Mouse (Mus musculus) kidney, postnatal 36 days (tissue): ENCODE results near the gene Ndufb2.

ENCODE experiments used
- DNase-seq, 2 experiments: peaks; one replicate each; pipeline ENCODE4 v3.0.0; 2021 to 2022; ENCODE audit warnings: mixed read lengths in 2 of 2

The Ndufb2 gene

DNA sequence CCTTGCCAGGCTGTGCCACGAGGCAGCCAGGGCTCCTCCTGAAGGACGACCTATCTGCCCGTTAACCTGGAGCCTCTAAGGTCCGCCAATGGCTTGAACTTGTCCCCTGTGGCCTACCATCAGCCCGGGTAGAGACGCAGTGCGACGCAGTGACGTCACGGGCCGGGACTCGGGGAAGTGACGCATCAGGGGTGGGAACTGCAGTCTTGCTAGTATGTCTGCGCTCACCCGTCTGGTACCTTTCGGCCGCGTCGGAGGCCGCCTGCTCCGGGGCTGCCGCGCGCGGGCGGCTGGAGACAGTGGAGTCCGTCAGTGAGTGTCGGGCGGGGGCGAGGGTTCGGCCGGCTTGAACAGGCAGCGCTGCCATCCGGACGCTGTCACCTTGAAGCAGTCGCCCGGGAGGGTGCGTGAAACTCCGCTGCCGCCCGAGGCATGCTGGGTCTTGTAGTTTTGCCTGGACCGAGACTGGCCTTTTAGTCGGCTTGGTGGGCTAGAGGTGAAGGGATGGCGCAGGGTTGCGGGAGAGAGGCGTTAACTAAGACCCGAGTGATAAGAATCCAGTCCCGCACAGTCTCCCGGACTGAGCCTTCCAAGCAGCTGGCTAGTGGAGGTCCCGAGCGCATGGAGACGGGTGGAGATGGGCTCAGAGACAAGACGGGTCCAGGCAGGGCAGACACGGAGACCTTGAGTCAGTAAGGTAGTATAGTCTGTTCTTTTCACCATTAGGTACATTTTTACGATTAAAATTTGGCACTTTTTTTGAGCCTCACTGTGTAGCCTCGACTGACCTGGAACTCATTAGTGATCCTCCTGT, at the start of gene Ndufb2:
TSS of gene Ndufb2 (plus strand) at position 174 of the 814 bp plus-strand sequence.
- peak; percentile 96 to 97 for DNase-seq

- DNase-seq, result peak; percentile 83 to 86
Measured at GRCm38 (mm10) chr6:39542631-39543597, 49.5 kb upstream of the Ndufb2 start.

- DNase-seq, result peak; percentile 43 to 59
Measured at GRCm38 (mm10) chr6:39543769-39544420, 48.5 kb upstream of the Ndufb2 start.

- no peak for DNase-seq
Measured at GRCm38 (mm10) chr6:39545474-39545873, 46.9 kb upstream of the Ndufb2 start.

- DNase-seq, result no peak
Measured at GRCm38 (mm10) chr6:39548030-39548429, 44.3 kb upstream of the Ndufb2 start.

DNA sequence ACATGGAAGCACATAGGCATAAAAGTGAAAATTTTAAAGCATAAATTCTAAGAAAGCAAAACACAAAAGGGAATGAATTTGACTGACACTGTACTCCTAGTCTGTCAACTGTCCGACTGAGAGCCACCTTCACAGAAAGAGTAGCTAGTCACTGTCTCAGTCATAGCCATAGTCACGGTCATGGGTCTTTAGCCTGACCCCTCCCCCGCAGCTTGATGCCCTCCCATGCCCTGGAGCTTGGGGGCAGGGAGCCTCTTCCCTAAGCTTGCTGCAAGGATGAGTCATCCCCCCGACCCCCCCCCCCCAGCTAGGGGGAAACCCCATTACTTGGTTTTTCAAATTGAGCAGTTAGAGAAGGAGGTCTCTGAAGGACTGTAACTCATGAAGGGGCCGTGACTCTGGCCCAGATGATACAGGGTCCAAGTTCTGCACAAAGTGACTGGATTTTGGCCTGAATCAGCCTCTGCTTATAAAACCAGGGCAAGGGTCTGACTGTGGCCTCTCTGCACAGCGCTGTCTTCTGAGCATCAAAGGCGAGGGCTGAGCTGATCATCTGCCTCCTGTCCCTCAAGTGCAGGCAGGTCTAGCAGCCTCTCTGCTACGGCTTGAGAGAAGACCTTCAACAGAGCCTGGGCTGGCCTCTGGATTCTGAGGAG, 40.3 kb upstream of the Ndufb2 start:
- DNase-seq, result no peak

GRCm38 (mm10) chr6:39554888-39555647, 37.3 kb upstream of the Ndufb2 start:
- DNase-seq, result no peak

DNA sequence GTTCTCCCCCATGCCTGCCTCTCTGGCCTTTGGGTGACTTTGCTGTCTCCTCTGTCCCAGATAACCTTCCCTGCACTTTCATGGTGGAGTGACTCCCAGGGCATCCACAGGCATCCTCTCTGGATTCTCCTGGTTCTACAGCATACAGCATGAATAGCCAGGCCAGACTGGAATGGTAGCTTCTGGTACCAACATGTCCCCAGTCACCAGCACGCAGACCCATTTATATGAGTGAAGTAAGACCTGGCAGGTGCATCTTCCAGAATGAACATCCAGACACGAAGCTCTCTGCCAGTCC, 36.8 kb upstream of the Ndufb2 start:
- no peak for DNase-seq

GRCm38 (mm10) chr6:39556900-39557659, 35.3 kb upstream of the Ndufb2 start:
- peak in 1 of 2 experiments; percentile 57 for DNase-seq

DNA sequence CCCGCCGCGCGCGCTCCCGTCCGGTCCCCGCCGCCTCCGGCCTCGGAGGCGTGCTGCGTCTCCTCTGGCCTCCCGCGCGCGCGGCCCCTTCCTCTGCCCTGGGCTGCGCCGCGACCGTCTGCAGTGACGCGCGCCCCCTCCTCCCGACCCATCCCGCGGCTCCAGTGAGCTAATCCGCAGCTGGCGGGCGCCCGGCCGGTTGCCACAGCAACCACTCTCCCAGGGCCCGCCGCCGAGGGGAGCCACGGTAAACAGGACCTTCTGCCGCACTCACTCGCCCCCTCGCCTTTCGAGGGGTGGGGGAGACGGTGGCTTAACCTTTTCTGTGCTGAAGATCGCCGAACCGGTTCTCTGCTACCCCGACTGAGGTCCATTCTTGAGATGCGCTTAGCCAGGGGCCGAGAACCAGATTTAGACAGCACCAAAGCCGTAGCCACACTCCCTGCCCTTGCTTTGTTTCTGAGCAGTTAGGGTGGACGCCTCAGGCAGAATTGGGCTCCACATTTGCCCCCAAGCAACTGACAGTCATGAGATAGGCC, 34.6 kb upstream of the Ndufb2 start, which contains the start of gene Dennd2a:
TSS of gene Dennd2a (minus strand) at position 145 of the 539 bp plus-strand sequence.
- peak in 1 of 2 experiments; percentile 77 for DNase-seq

- peak in 1 of 2 experiments; percentile 15 for DNase-seq
Measured at GRCm38 (mm10) chr6:39559276-39559939, 33.0 kb upstream of the Ndufb2 start.

DNA sequence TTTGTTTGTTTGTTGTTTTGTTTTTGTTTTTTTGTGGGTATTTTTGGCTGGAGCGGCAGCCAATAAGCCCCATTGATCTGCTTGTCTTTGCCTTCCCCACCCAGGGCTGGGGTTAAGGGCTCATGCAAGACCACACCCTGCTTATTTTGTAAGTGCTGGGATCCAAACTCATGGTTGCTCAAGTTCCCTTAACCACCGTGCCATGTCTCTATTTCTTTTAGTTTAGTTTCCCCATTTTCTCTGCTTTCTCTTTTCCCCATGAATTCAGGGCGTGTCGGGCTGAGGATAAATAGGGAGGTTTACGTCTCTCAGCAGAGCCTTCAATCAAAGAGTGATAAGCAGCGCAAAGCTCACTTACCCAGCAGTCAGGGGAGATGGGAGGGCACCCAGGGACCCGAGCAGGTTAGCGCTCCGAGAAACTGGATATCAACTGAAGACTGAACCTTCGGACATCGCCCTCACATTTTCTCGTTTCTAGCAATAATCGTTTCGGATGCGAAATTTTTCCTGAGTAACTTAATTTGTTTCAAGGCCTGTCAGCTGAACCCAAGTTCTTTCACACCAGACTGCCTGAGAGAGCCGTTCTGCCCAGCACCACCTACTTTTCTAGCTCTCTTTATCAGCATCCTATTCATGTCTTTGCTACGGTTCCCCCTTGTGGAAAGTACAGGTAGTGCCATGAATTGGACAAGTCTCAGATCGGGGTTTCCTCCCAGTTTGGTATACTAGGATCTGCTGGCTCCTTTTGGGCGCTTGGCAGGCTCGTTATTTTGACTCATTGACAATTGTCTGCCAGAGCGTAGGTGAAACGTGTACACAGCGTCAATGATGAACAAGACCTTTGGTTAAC, 30.0 kb upstream of the Ndufb2 start:
- DNase-seq, result peak; percentile 84 to 87

DNA sequence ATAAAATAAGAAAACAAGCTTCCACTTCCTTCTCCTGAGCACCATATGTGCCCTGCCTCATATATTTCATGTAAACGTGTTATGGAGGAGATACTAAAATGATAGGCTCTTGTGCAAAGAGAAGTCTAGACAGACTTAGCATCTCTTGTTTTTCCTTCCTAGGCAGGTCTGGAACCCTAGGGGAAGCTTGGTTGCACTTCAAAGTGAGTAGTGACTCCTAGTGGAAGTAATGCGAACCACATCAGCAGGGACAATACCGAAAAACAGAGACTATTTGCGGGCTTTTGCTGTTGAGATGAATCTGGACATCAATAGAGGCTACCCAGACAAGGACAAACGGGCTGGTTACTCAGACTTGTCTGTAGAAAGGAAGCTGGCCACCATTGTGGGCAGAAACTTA, 24.8 kb upstream of the Ndufb2 start:
- peak; percentile 44 to 52 for DNase-seq

- no peak for DNase-seq
Measured at GRCm38 (mm10) chr6:39570426-39570825, 21.9 kb upstream of the Ndufb2 start.

GRCm38 (mm10) chr6:39573791-39574554, 18.4 kb upstream of the Ndufb2 start, which contains the start of gene Adck2:
Gene Adck2 (plus strand): TSS chr6:39573873.
- DNase-seq, result peak; percentile 87 to 89

GRCm38 (mm10) chr6:39574555-39574869, 17.9 kb upstream of the Ndufb2 start:
- peak; percentile 54 to 58 for DNase-seq

GRCm38 (mm10) chr6:39574951-39575350, 17.4 kb upstream of the Ndufb2 start:
- no peak for DNase-seq

- DNase-seq, result no peak
Measured at GRCm38 (mm10) chr6:39579552-39579951, 12.8 kb upstream of the Ndufb2 start.
